In genomic region chr4:72412100-72412788, GRCm38 (mm10) we compare ENCODE assay signal across 24 mouse cellular contexts.
"Had no signal": no experiment of that assay in that cellular context is flagged by ENCODE, and none has a peak within 500 bp of the region (broad histone marks: within the 10 kb centered on the region; RNA-seq: fewer than 3 reads in every experiment).

No protein-coding gene starts in this region.

- H3K4me3 ChIP-seq: kidney, embryonic 15.5 days; limb, embryonic 12.5 days; limb, embryonic 15.5 days; megakaryocyte, embryonic 14.5 days; midbrain, embryonic 10.5 days; neural tube, embryonic 13.5 days had no signal

- H3K9ac ChIP-seq: kidney, embryonic 15.5 days; limb, embryonic 12.5 days; limb, embryonic 15.5 days; liver, embryonic 14.5 days; liver, postnatal 0 days; lung, embryonic 14.5 days; neural tube, embryonic 13.5 days had no signal

- H3K27ac ChIP-seq: kidney, embryonic 15.5 days; limb, embryonic 12.5 days; limb, embryonic 15.5 days; liver, embryonic 14.5 days; midbrain, embryonic 10.5 days; neural tube, embryonic 13.5 days had no signal

- ATAC-seq: intestine, postnatal 0 days; liver, postnatal 0 days; lung, postnatal 0 days had no signal

- H3K9me3 ChIP-seq: kidney, embryonic 15.5 days; limb, embryonic 12.5 days; limb, embryonic 15.5 days; midbrain, embryonic 10.5 days; neural tube, embryonic 13.5 days had no signal

- H3K27me3 ChIP-seq: kidney, embryonic 15.5 days; limb, embryonic 12.5 days; limb, embryonic 15.5 days; megakaryocyte, embryonic 14.5 days; neural tube, embryonic 13.5 days had no signal

- DNase-seq: kidney, adult 8-10 months; kidney, postnatal 10 days; kidney, postnatal 36 days; layer of hippocampus, postnatal 36 days; left cerebral cortex, postnatal 4 days; liver, postnatal 0 days; lung, embryonic 14.5 days; lung, postnatal 36 days; midbrain, embryonic 14.5 days; retina, postnatal 1 day; right cerebral cortex, postnatal 25 days; spleen, adult 18-20 months; thymus, adult 18-20 months; thymus, postnatal 4 days had no signal

- H3K36me3 ChIP-seq: kidney, embryonic 15.5 days; limb, embryonic 12.5 days; limb, embryonic 15.5 days; midbrain, embryonic 10.5 days; neural tube, embryonic 13.5 days had no signal

- H3K4me1 ChIP-seq: kidney, embryonic 15.5 days; limb, embryonic 12.5 days; limb, embryonic 15.5 days; megakaryocyte, embryonic 14.5 days; midbrain, embryonic 10.5 days; neural tube, embryonic 13.5 days had no signal

- H3K4me2 ChIP-seq: kidney, embryonic 15.5 days; limb, embryonic 12.5 days; limb, embryonic 15.5 days; liver, embryonic 11.5 days; lung, embryonic 14.5 days; neural tube, embryonic 13.5 days had no signal
